ENCODE assay signal across 8 mouse cellular contexts in genomic region chr13:73445087-73445486, GRCm38 (mm10). TPM values are rescaled to one million over a fixed set of nuclear protein-coding genes. Genes with fewer than 3 reads are reported as not detected.
DNase-seq lines count a peak whose midpoint lies in the region; ATAC-seq and TF ChIP-seq lines count a peak whose summit lies in the region.
"Had no signal": no experiment of that assay in that cellular context is flagged by ENCODE, and none has a peak within 500 bp of the region (broad histone marks: within the 10 kb centered on the region; RNA-seq: fewer than 3 reads in every experiment).

No protein-coding gene starts in this region.

- peak; percentile 84 for DNase-seq in kidney, adult 2 months
- DNase-seq in gastrocnemius, postnatal 25 days = peak; percentile 31
- DNase-seq in kidney, postnatal 36 days = peak; percentile 75 to 80
- no peak for DNase-seq in retina, postnatal 1 day

- no peaks in the 10 kb centered on the region for H3K9me3 ChIP-seq in kidney, embryonic 14.5 days (ENCODE audit: control insufficient read depth, low read length)
- H3K9me3 ChIP-seq in forebrain, embryonic 12.5 days = no peaks in the 10 kb centered on the region
- H3K9me3 ChIP-seq: heart, embryonic 13.5 days had no signal

- H3K9ac ChIP-seq in kidney, embryonic 14.5 days (ENCODE audit: low read depth, low read length) = no peak overlapping the region
- no peak overlapping the region for H3K9ac ChIP-seq in forebrain, embryonic 12.5 days
- H3K9ac ChIP-seq: heart, embryonic 13.5 days had no signal

- H3K4me3 ChIP-seq in kidney, adult 2 months (ENCODE audit: insufficient read depth, low read depth, low read length) = no peak overlapping the region
- H3K4me3 ChIP-seq in kidney, embryonic 14.5 days (ENCODE audit: low read length) = no peak overlapping the region
- no peak overlapping the region for H3K4me3 ChIP-seq in forebrain, embryonic 12.5 days (replicated peaks)
- H3K4me3 ChIP-seq: heart, embryonic 13.5 days had no signal

- 67% methylated on average over 2 of the region's 2 CpGs for WGBS in kidney, adult 2 months
- WGBS in kidney, embryonic 14.5 days = 89% methylated on average over 2 of the region's 2 CpGs
- WGBS in forebrain, embryonic 12.5 days = 91% methylated on average over 2 of the region's 2 CpGs

- no peaks in the 10 kb centered on the region for H3K36me3 ChIP-seq in kidney, adult 2 months (ENCODE audit: control insufficient read depth, insufficient read depth, low read length)
- H3K36me3 ChIP-seq in kidney, embryonic 14.5 days (ENCODE audit: control insufficient read depth, insufficient read depth, low read length) = no peaks in the 10 kb centered on the region
- H3K36me3 ChIP-seq in forebrain, embryonic 12.5 days (replicated peaks) = no peaks in the 10 kb centered on the region
- H3K36me3 ChIP-seq: heart, embryonic 13.5 days had no signal

- no peak overlapping the region for H3K27ac ChIP-seq in kidney, adult 2 months (ENCODE audit: insufficient read depth, low read depth, low read length)
- H3K27ac ChIP-seq in kidney, embryonic 14.5 days (ENCODE audit: low read depth, low read length) = no peak overlapping the region
- no peak overlapping the region for H3K27ac ChIP-seq in forebrain, embryonic 12.5 days

- TF ChIP-seq POLR2A in kidney, adult 2 months (IDR thresholded peaks at IDR 0.05; ENCODE audit: low read depth, low read length) = no peak

- H3K4me1 ChIP-seq in kidney, adult 2 months (ENCODE audit: control insufficient read depth, insufficient read depth, low read length) = 0 out of 2 replicates have a peak, but pooled peaks cover 2% of the 10 kb centered on the region
- H3K4me1 ChIP-seq in kidney, embryonic 14.5 days (ENCODE audit: control insufficient read depth, insufficient read depth, low read length) = peaks cover 6% of the 10 kb centered on the region; the same call in 1 of the 2 replicates
- H3K4me1 ChIP-seq in forebrain, embryonic 12.5 days = no peaks in the 10 kb centered on the region

- ATAC-seq in kidney, embryonic 14.5 days (ENCODE audit: low FRiP score, low TSS enrichment) = no peak
- 0 out of 2 replicates have a peak, but pooled peaks have one; percentile 13 for ATAC-seq in megakaryocyte progenitor cell, adult 5-6 weeks (replicated peaks; ENCODE audit: poor library complexity)
- ATAC-seq in forebrain, embryonic 12.5 days (ENCODE audit: low FRiP score) = no peak

- no peaks in the 10 kb centered on the region for H3K27me3 ChIP-seq in kidney, adult 2 months (replicated peaks; ENCODE audit: control insufficient read depth, insufficient read depth, low read length)
- no peaks in the 10 kb centered on the region for H3K27me3 ChIP-seq in kidney, embryonic 14.5 days (ENCODE audit: control insufficient read depth, insufficient read depth, low read length)
- H3K27me3 ChIP-seq in forebrain, embryonic 12.5 days = peaks cover 3% of the 10 kb centered on the region; the same call in 1 of the 2 replicates

- no peak overlapping the region for H3K4me2 ChIP-seq in kidney, embryonic 14.5 days (replicated peaks; ENCODE audit: low read depth, low read length)
- no peak overlapping the region for H3K4me2 ChIP-seq in forebrain, embryonic 12.5 days

- TF ChIP-seq CTCF in kidney, adult 2 months (conservative IDR thresholded peaks at IDR 0.05; ENCODE audit: insufficient read depth, insufficient read length, low read depth, low read length) = no peak

RNA-seq across cellular contexts. Expression of gene Lpcat1, which starts 21.9 kb away (rescaled TPM):
- polyA plus RNA-seq in kidney, adult 2 months (2012; rRNA removed) = 14.2 and 16.0 TPM in 2 replicates
- polyA plus RNA-seq in kidney, embryonic 14.5 days (2014; fragmentation: Nextera tagmentation; extraction: Ambion mirVana) = 39.8 and 45.0 TPM in 2 replicates
- 1 to 10 TPM; 2.8 to 3.5 TPM for total RNA-seq in gastrocnemius, postnatal 25 days (2021)
- total RNA-seq in megakaryocyte progenitor cell, adult 5-6 weeks (2015) = 12.7 and 13.5 TPM in 2 replicates
- total RNA-seq in megakaryocyte progenitor cell, adult 5-6 weeks (2017) = 21.6 and 26.5 TPM in 2 replicates
- polyA plus RNA-seq in forebrain, embryonic 12.5 days (2016; fragmentation: Nextera tagmentation; extraction: Ambion mirVana) = 65.9 and 67.0 TPM in 2 replicates
